Mouse (Mus musculus): Measurements from ENCODE around the gene Tank.
A peak's percentile ranks its signal among the peaks of the same experiment; 100 is the strongest.

The Tank gene

GRCm38 (mm10) chr2:61578433-61578832 lies at the start of gene Tank:
Gene Tank (plus strand): TSS chr2:61578585.
- DNase-seq (ENCODE audit: low spot score), result no peak

- DNase-seq (ENCODE audit: low spot score), result no peak
Observed at GRCm38 (mm10) chr2:61532326-61532725, 46.1 kb upstream of the Tank start.

GRCm38 (mm10) chr2:61533131-61533530 lies 45.3 kb upstream of the Tank start:
- DNase-seq (ENCODE audit: low spot score), result peak; percentile 45

GRCm38 (mm10) chr2:61536901-61537300 lies 41.5 kb upstream of the Tank start:
- no peak for DNase-seq (ENCODE audit: low spot score)

- DNase-seq (ENCODE audit: low spot score), result no peak
Observed at GRCm38 (mm10) chr2:61539378-61539777, 39.0 kb upstream of the Tank start.

GRCm38 (mm10) chr2:61542426-61542825 lies 36.0 kb upstream of the Tank start:
- no peak for DNase-seq (ENCODE audit: low spot score)

GRCm38 (mm10) chr2:61545666-61546065 lies 32.7 kb upstream of the Tank start:
- no peak for DNase-seq (ENCODE audit: low spot score)

GRCm38 (mm10) chr2:61548021-61548420 lies 30.4 kb upstream of the Tank start:
- no peak for DNase-seq (ENCODE audit: low spot score)

- no peak for DNase-seq (ENCODE audit: low spot score)
Observed at GRCm38 (mm10) chr2:61551680-61552079, 26.7 kb upstream of the Tank start.

- DNase-seq (ENCODE audit: low spot score), result no peak
Observed at GRCm38 (mm10) chr2:61555367-61555766, 23.0 kb upstream of the Tank start.

- no peak for DNase-seq (ENCODE audit: low spot score)
Observed at GRCm38 (mm10) chr2:61555825-61556224, 22.6 kb upstream of the Tank start.

- DNase-seq (ENCODE audit: low spot score), result no peak
Observed at GRCm38 (mm10) chr2:61556639-61557038, 21.7 kb upstream of the Tank start.

GRCm38 (mm10) chr2:61557848-61558471 lies 20.4 kb upstream of the Tank start:
- no peak for DNase-seq (ENCODE audit: low spot score)

GRCm38 (mm10) chr2:61561058-61561457 lies 17.3 kb upstream of the Tank start:
- DNase-seq (ENCODE audit: low spot score), result no peak

- DNase-seq (ENCODE audit: low spot score), result no peak
Observed at GRCm38 (mm10) chr2:61563202-61563601, 15.2 kb upstream of the Tank start.

- DNase-seq (ENCODE audit: low spot score), result no peak
Observed at GRCm38 (mm10) chr2:61567045-61567783, 11.2 kb upstream of the Tank start.

GRCm38 (mm10) chr2:61569181-61569580 lies 9.2 kb upstream of the Tank start:
- DNase-seq (ENCODE audit: low spot score), result no peak

- DNase-seq (ENCODE audit: low spot score), result no peak
Observed at GRCm38 (mm10) chr2:61571343-61571955, 6.9 kb upstream of the Tank start.

GRCm38 (mm10) chr2:61576497-61576896 lies 1.9 kb upstream of the Tank start:
- no peak for DNase-seq (ENCODE audit: low spot score)

GRCm38 (mm10) chr2:61576928-61577695 lies 1.3 kb upstream of the Tank start:
- DNase-seq (ENCODE audit: low spot score), result no peak

- DNase-seq (ENCODE audit: low spot score), result no peak
Observed at GRCm38 (mm10) chr2:61577696-61578062, 706 bp upstream of the Tank start.

GRCm38 (mm10) chr2:61579501-61579990 lies 1.2 kb downstream of the Tank start:
- no peak for DNase-seq (ENCODE audit: low spot score)
